Mouse (Mus musculus): ENCODE measurements at regions not wholly inside any gene's neighbourhood (a gene's known extent, or its start where the extent isn't known, plus 50 kb on each side); places are given as distances from the start of the nearest gene placed in this dataset.
A peak's percentile ranks its signal among the peaks of the same experiment; 100 is the strongest.

DNA sequence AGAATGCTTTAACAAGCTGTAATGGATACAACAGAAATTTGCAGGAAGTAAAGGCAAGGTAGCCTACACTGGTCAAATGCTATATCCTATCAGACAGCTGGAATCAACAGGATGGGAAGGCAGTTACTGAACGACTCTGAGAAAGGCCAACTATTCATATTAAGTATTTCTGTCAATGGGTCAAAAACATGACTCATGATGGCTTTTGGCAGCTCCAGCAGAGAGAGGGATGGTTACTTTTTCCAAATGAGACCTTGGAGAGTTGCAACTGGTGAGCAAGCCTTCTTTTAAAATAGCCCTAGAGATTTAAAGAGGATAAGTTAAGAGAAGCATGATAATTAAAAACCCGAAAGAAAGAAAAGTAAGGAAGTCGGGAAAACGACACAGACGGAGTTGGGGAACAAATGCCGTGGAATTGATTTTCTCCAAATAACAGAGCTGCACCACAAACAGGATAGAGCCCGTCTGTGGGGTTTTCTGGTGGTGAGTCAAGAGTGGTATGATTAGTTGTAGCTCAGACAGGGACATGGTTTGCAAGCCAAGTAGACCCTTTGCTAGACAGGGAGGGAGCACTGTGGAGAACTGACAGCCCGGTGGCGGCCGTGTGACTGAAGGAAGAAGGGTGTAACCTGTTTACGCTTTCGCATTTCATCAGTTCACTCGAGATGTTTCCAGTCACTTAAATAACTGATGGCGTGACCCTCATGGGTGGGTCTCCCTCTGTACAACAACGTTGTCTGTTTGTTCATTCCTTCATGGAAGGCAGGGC lies 3638.1 kb upstream of the Gm7489 start:
- DNase-seq: peak; percentile 66

DNA sequence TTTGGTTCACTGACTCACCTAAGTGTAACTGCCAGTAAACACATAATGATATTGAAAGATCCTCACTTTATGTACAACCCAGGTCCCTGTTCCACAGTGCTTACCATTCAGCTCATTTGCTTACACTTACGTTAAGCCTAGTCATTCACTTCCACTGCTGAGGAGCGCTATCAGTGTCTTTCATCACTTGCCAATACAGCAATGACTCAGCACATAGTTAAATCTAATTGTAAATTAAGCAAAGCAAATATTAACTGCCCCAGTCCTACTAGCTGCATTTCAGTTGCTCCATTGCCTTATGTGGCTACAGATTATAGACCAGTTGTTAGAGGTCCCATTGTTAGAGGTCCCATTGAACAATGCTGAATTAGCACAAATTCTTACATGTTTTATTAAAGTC lies 3624.6 kb upstream of the Gm7489 start:
- peak; percentile 18 for DNase-seq

DNA sequence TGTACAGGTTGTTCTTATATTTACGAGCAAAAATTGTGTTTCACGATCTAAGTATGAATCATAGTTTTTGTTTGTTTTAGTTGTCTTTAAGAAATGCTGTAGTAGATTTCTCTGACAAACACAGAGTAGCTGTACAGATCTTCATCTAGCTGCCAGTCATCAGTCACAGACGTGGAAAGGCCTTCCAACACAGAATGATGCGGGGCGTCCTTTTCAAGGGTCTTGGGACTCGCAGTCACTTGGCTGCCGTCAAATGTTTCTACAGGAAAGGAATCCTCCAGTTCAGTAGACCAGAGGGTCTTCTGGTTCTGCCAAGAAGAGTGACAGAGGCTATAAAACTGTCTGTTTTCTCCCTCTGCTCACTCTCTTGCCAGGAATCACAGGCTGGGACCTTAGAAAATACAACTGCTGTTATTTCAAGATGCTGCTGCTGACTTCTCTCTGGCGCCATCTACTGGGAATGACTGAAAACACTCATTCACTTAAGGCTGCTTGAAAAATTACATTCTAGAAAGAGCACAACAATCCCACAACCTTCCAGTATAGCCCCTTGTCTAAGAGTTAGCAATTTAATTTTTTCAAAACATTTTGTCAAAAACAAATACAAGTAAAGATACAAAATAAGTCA lies 3623.3 kb upstream of the Gm7489 start:
- peak; percentile 48 for DNase-seq

DNA sequence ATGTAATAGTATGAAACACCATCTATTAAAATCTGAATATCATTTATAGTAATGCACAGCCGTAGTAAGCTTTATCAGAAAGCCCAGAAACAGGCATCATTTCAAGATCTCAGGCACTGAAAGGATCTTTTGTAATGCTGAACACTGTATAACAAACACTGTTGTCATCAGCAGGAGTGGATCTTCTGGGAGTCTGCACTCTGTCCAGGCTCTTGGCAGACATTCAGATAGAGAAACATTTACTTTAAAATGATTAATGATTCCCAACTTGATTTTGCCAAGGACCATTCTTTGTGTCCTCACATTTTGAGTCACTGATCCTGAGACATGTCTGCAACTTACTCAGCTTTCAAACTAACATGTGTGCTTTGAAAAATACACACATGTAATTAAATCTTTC lies 3617.2 kb upstream of the Gm7489 start:
- peak; percentile 47 for DNase-seq

DNA sequence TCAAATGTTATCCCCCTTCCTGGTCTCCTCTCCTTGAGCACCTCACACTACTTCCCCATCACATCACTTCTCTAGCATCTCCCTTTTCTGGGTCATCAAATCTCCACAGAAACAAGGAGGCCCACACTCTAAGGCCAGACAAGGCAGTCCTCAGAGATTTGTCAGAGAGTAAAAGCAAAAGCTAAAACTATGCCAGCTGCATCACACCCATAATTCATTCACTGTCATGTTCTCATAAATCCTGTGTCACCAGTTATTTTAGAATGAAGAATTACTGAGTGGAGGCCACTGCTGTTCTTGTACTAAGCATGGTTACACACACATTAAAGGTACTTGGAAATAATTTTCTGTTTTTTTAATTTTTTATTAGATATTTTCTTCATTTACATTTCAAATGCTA lies 3613.1 kb upstream of the Gm7489 start:
- DNase-seq: peak; percentile 49

DNA sequence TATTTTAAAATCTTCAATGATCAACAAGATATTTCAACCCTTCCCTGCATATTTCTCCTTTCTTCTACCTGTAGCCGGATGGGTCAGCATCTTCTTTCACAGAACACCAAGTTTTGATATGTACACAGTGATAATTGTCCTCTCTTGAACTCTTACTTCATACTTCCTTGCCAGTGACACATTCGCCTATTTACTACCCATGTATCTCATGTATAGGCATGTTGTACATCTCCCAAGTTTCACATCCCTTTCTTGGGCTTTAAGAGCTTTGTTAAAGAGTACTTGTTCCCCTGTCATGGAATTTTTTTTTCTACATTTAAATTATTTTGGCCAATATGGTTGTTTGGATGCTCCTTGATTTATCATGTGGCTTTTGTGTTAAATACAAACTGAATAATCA lies 3602.1 kb upstream of the Gm7489 start:
- no peak for DNase-seq

DNA sequence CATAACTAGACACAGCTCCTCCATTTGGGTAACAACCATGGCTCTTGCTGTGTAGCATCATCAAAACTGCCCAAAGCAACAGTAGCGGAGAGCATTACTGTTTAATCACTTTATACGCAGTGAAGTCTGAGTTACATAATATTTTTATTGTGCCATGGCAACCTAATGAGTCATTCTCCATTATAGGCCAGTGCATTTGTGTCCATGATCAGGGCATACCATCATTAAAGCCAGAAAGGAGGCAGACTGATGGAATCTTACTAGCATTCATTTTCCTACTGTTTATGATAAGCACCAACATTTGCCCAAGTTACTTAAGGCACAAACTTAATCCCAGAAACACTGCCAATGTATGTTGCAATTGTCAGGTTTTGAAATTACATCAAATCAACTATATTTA lies 3601.2 kb upstream of the Gm7489 start:
- DNase-seq: peak; percentile 18

DNA sequence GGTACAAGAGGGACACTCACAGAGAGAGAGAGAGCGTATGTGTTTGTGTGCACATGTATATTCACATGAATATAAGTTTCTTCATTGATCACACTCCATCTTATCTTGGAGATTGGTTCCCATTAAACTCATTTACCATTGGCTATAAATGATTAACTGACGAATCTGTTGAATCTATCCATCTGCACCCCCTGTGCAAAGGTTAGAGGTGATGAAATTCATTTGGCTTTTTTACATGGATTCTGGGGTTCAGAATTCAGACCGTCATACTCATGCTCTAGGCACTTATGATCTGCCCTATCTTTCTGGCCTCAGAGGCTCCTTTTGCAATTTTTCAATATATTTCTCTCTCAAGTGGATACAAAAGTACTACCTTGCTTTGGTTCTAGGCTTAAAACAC lies 3582.9 kb upstream of the Gm7489 start:
- no peak for DNase-seq

DNA sequence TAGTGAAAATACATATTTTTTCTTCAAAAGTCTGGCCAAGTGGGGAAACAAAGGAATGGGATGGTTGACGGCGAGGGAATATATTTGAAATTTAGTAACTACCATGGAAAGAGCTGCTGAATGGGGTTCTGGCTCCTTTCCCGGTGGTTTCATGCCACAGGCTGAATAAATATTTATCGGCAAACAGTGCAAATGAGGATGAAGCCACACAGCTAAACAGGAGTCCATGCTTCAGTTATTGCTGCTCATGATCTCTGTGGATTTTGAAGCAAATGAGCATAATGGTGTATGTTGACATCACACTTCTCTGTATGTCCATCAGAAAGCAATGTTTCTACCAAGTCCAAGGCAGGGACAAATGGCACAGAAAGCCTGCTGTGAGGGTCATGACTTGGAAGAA lies 3580.6 kb upstream of the Gm7489 start:
- no peak for DNase-seq

DNA sequence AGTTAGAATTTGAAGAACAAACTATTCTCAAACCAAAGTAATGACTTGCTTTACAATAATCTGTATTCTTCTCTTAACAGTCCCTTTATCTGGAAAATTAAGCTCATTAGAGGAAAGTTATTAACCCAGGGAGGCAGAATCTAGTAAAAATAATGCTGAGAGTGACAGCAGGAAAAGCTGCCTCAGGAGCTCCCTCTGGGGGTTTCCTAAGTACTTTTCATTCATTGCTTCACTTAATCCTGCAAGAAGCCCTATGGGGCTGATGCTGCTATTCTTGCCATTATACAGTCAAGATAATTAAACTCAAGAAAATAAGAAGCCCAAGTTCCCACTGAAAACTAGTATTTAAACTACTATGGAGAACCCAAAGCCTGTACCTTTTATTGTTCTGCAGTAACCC lies 3563.9 kb upstream of the Gm7489 start:
- DNase-seq: no peak

DNA sequence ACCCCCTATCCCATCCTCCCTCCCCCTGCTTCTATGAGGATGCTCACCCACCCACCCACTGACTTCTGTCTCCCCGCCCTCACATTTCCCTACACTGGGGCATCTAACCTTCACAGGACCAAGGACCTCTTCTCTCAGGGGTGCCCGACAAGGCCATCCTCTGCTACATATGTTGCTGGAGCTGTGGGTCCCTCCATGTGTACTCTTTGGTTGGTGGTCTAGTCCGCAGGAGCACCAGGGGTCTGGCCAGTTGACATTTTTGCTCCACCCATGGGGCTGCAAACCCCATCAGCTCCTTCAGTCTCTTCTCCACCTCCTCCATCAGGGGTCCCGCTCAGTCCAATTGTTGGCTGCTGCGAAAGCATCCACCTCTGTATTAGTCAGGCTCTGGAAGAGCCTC lies 3539.2 kb upstream of the Gm7489 start:
- DNase-seq: no peak

DNA sequence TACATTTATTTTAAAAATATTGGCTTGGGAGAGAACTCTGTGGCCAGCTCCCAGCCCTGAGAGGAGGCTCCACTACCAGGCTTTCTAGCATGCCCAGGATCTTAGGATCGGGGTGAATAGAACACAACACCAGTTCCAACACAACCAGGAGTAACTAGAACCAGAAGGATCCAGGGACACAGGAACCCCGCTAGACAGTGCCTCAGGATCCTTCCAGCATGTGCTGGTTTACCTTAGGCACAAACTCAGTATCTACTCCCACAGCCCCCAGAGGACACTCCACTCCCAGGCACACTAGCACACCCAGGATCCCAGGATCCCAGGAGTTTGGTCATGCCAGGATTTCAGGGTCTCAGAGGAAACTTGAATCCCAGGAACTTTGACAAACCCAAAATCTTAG lies 3537.8 kb upstream of the Gm7489 start:
- no peak for DNase-seq

DNA sequence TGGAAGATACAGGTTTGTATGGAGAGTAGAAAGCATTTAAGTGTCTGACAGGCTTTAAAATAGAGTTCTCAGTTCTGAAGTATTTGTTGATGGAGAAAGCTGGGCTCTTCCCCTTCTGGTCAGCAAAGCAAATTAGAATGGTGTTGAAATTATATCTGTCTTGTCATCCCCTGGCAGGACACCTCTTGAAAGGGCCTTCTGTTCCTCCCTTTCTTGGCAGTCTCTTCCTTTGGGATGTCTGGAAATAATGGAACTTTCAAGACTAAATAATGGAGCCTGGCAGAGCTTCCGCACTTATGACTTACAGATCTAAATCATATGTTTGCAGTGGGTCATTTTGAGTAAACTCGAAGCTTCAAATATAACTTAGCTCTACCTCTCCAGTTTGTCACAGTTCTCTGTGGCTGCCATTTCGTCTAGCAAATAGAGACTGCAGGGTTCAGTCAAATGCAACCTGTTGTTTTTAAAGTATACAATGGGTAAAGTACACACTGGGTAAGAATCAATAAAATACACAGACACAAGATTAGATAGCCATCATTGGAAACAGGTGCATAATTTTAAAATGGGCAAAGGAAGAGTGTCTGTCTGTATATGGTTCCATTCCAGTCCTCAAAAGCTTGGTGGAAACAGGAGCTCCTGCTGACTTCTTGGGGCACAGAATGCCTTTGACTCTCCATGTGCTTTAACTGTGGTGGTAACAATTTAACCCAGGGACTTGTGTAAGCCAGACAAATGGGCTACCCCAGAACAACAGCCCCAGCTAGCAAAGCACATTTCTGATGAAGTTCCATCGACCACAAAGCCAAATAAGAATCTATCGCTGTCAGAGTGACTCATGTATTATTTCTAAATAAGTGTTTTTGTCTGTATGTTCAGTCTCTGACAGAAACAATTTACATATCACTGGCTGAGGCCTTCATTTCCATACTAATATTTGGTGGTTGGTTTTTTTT lies 3524.4 kb upstream of the Gm7489 start:
- DNase-seq: peak; percentile 5

DNA sequence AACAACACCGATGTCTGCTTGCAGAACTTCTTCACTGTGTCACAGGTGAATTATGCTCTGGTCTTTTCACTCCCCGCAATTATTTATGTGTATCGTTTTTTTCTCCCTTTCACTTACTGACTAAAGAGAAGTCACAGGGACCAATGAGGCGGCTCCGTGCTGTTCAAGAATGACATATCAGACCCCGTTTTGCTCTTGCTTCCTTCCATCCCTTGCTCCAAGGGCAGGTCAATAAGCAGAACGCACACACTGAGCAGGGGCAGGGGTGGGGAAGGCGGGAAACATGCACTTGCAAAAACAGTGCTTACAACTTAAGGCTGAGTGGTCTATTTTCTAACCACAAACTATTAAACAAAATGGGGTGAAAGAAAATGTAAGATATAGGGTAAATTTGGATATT lies 3523.4 kb upstream of the Gm7489 start:
- peak; percentile 9 for DNase-seq

DNA sequence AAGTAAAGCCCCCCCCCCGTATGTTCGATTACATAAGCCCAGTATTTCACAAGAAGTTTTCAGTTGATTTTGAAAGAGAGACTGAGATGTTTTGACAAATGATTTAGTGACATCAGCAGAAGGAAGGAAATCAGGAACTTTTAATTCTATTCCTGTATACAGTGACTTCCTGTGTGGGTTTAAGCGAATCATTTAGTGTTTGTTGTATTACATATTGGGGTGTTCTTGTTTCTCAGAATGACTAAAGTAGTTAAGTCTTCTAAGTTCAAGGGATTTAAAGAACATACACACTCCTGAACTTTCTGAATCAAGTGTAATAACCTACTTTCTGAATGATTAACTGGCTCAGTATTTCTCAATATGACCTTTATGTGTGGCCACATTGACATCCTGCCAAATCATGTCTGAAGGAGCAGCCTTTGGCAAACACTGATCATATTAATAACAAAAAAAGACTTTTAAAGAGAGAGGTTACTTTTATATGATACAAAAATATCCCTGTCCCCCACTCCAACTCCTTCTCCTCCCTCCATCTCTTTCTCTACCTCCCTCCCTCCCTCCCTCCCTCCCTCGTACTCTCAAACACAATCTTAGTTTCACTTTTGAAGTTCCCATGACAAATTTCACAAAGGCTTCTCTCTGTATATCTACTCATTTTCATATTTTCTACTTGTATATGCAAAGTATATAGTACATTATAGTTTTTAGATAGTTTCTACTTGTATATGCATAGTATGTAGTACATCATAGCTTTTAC lies 3522.8 kb upstream of the Gm7489 start:
- peak; percentile 68 for DNase-seq

DNA sequence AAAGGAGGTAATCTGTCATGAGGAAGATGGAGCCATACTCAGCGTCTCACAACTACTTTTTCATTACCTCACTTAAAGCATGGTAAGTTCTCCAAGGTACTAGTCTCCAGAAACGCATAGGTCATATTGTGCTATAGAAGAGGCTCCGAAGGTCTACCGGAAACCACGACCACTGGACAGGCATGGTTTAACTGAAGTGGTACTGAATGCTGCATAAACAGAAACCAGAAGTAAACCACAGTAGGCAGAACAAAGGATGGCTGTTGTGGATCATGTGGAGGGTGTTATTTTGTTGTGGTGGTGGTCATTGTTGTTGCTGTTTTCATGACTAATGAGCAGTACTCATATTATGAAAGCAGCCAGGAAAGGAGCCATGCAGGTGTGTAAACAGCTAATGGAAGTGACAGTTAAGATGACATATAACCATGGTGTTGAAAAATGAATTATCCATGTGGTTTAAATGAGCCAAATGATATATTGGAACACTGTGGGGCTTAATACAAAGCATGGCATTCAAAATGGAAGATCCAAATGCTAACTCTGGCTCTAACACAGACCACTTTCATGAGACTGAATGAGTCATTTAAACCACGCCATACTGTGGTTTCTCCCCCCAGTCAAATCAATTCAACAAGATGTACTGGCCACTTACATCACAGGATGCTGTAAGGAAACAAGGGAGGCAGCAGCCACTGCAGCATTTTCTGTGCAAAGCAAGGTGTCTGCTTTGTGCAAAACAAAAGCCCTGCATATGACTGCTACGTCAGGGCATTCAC lies 3484.5 kb upstream of the Gm7489 start:
- DNase-seq: no peak

DNA sequence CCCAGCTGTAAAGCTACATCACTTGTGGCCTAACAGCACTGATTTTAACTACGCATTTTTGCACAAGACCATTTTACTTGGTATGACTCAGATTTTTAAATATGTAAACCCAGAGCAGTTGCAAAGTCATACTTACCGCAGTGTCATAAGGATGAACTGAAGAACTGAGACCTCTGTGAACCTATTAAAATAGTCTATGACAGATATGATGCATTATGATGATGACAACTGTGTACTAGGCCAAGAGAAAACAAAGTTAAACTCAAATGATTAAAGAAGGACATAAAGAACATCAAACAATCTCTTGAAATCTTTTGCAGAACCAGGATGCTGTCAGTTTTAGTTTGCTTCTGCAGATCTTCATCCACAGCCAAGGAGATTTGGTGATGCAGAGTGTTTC lies 3483.3 kb upstream of the Gm7489 start:
- DNase-seq: no peak

DNA sequence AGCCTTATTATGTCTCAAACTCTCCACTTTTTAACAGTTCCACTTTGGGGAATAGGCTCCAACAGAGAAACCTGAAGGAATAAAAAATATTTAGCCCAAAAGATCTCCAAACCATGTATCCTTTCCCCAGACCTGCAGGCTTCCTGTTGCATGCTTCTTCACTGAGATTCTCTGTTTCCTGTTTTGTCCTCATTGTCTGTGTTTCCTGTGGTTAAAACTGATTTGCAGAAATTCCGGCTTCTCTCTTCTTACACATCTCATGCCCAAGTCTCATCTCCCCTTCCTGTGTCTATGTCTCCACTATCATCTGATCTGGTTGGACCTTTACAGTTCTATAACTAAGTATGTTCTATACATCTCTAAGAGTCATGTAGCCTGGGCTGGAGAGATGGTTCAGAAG lies 3482.2 kb upstream of the Gm7489 start:
- no peak for DNase-seq

DNA sequence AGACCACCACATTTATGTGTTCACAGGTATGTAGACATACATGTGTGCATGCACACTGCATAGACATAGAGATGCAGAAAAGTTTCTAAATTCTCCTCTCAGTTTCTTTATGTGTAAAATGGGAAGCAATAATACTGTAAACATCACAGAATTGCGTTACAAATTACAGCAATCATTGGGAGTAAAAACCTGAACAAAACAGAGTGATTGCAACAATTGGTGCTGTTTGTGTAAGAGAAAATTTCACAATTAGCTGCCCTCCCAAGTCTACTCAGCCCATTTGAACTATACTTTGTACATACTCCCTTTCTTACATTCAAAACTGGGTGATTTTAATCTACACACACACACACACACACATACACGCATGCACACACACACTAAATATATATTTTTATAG lies 3480.8 kb upstream of the Gm7489 start:
- DNase-seq: no peak

DNA sequence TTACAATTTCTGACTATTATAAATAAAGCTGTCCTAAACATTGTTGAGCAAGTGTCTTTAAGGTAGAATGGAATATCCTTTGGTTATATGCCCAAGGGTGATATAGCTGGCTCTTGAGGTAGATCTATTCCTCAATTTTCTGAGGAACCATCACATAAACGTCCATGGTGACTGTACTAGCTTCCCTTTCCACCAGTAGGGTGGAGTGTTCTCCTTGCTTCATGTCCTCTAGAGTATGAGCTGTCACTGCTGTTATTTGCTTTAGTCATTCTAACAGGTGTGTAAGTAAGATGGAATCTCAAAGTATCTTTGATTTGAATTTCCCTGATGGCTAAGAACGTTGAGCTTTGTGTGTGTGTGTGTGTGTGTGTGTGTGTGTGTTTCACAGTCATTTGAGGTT lies 3475.7 kb upstream of the Gm7489 start:
- no peak for DNase-seq

DNA sequence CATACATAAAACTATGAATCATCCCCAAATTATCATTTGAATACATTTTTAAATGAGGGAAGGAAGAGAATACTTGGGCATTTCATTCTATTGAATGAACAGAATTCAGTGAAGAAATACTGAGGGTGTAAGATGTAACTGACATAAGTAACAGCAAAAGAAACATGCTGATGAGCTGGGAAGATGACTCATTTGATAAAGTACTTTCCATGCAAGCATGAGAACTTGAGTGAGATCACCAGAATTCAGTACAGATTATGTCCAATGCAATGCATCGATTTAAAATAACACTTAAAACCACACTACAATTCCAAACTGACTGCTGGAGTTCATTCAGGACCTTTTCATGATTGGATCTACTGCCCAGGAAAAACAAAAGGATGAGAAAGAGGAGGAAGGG lies 3467.1 kb upstream of the Gm7489 start:
- DNase-seq: no peak
